Mouse (Mus musculus) liver, adult 2 months (tissue): ENCODE data around the gene Gm21973.

ENCODE experiments used
- CTCF ChIP-seq: fragments of 200-500 bp; IDR thresholded peaks from 2 replicates; pipeline ENCODE4 v1.5.1; 2011; ENCODE audit warnings: low read depth, low read length, control low read depth
- POLR2A ChIP-seq: fragments of 200-500 bp; IDR thresholded peaks from 2 replicates; pipeline ENCODE4 v1.6.1; 2011; ENCODE audit warnings: low read length, control low read depth; ENCODE audit not compliant: insufficient read depth; ENCODE audit errors: extremely low read depth

- TF ChIP-seq POLR2A (no peak), CTCF (no peak)
Measured at GRCm38 (mm10) chr15:10325080-10325479, at the start of gene Gm21973.
